Mouse (Mus musculus): Measurements from ENCODE around the gene Abhd17a. TPM values are rescaled to one million over a fixed set of nuclear protein-coding genes. Genes with fewer than 3 reads are reported as not detected.
A peak's percentile ranks its signal among the peaks of the same experiment; 100 is the strongest.

The Abhd17a gene
- total and polyA plus RNA-seq, 2 experiments from 2014 or later = 171 to 389 TPM

- no peaks in the 10 kb centered on the region for H3K27me3 ChIP-seq (ENCODE audit: insufficient read depth, low read length)
- ATAC-seq = no peak
- peaks cover 12% of the 10 kb centered on the region; the same call in 1 of the 2 replicates for H3K36me3 ChIP-seq (ENCODE audit: insufficient read depth, low read length)
- H3K4me2 ChIP-seq (ENCODE audit: low read depth, low read length) = no peak overlapping the region
- peaks cover 16% of the 10 kb centered on the region for H3K4me1 ChIP-seq (ENCODE audit: insufficient read depth, low read length)
- H3K4me3 ChIP-seq (ENCODE audit: low read length) = no peak overlapping the region
- no peaks in the 10 kb centered on the region for H3K9me3 ChIP-seq (ENCODE audit: low read length)
- WGBS = 33% methylated on average over 8 of the region's 8 CpGs
- TF ChIP-seq CTCF (IDR thresholded peaks at IDR 0.05; ENCODE audit: low read depth) = no peak
- no peak overlapping the region for H3K9ac ChIP-seq (replicated peaks; ENCODE audit: low read length)
- H3K27ac ChIP-seq = no peak overlapping the region
- no peak for DNase-seq (ENCODE audit: low spot score)
These were observed 29.5 kb upstream of the Abhd17a start for GRCm38 (mm10) chr10:80619465-80620244.

DNA sequence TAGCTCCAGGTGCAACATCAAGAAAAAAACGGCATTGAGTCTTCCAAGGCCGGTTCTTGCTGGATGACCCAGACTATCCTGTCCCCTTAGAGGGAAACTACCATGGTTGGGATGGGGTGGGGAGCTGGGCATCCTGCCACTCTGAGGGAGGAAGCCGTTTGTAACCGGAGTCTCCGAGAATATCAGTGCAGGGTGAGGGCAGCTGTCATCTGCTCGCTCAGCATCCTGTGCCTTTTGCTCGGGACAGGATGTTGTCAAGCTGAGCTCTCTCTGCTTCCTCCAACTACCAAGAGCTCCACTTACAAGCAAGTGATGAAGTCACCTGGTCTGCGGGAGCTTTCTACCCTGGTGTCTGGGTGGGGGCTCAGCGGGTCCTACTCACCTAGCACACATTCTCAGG is 28.0 kb upstream of the Abhd17a start:
- Histone ChIP-seq H3K9ac (replicated peaks; ENCODE audit: low read length) (no peak overlapping the region), H3K4me1 (ENCODE audit: insufficient read depth, low read length) (peaks cover 5% of the 10 kb centered on the region), H3K36me3 (ENCODE audit: insufficient read depth, low read length) (peaks cover 12% of the 10 kb centered on the region; the same call in 1 of the 2 replicates), H3K4me3 (ENCODE audit: low read length) (no peak overlapping the region), H3K27ac (no peak overlapping the region), H3K4me2 (ENCODE audit: low read depth, low read length) (no peak overlapping the region), H3K27me3 (ENCODE audit: insufficient read depth, low read length) (no peaks in the 10 kb centered on the region), H3K9me3 (ENCODE audit: low read length) (no peaks in the 10 kb centered on the region)
- DNase-seq (ENCODE audit: low spot score) (no peak), ATAC-seq (no peak)
- no peak for TF ChIP-seq CTCF (IDR thresholded peaks at IDR 0.05; ENCODE audit: low read depth)
- WGBS = 69% methylated on average over 9 of the region's 9 CpGs

DNA sequence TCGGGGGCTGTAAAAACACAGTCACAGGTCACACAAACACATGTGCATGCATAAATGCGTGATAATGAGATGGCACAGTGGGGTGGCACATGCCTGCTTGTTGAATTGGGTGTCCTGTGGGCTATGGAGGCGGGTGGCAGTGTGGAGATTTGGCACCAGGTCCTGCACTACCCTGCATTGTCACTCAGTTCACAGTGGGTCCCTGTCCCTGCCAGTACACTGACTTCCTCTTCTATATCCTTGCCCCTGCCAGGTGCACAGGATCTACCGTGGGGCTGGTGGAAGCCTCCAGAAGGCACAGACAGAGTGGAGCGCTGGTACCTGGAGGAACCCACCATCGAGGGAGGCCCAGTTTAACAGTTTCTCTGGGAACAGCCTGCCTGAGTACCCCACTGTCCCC is 24.2 kb upstream of the Abhd17a start:
- no peak for DNase-seq (ENCODE audit: low spot score)
- Histone ChIP-seq H3K4me2 (ENCODE audit: low read depth, low read length) (no peak overlapping the region), H3K4me1 (ENCODE audit: insufficient read depth, low read length) (no peaks in the 10 kb centered on the region), H3K4me3 (ENCODE audit: low read length) (no peak overlapping the region), H3K9me3 (ENCODE audit: low read length) (no peaks in the 10 kb centered on the region), H3K27me3 (ENCODE audit: insufficient read depth, low read length) (no peaks in the 10 kb centered on the region), H3K9ac (replicated peaks; ENCODE audit: low read length) (no peak overlapping the region), H3K27ac (no peak overlapping the region), H3K36me3 (ENCODE audit: insufficient read depth, low read length) (peaks cover 17% of the 10 kb centered on the region; the same call in 1 of the 2 replicates)
- 90% methylated on average over 6 of the region's 6 CpGs for WGBS
- ATAC-seq = no peak
- TF ChIP-seq CTCF (IDR thresholded peaks at IDR 0.05; ENCODE audit: low read depth) = no peak

GRCm38 (mm10) chr10:80613821-80614220 is 23.7 kb upstream of the Abhd17a start:
- H3K4me2 ChIP-seq (ENCODE audit: low read depth, low read length) = no peak overlapping the region
- no peak for DNase-seq (ENCODE audit: low spot score)
- WGBS = 91% methylated on average over 3 of the region's 3 CpGs
- no peaks in the 10 kb centered on the region for H3K9me3 ChIP-seq (ENCODE audit: low read length)
- no peaks in the 10 kb centered on the region for H3K27me3 ChIP-seq (ENCODE audit: insufficient read depth, low read length)
- no peak for ATAC-seq
- no peak overlapping the region for H3K4me3 ChIP-seq (ENCODE audit: low read length)
- H3K9ac ChIP-seq (replicated peaks; ENCODE audit: low read length) = no peak overlapping the region
- no peak for TF ChIP-seq CTCF (IDR thresholded peaks at IDR 0.05; ENCODE audit: low read depth)
- H3K27ac ChIP-seq = no peak overlapping the region
- no peaks in the 10 kb centered on the region for H3K4me1 ChIP-seq (ENCODE audit: insufficient read depth, low read length)
- H3K36me3 ChIP-seq (ENCODE audit: insufficient read depth, low read length) = peaks cover 21% of the 10 kb centered on the region; the same call in 1 of the 2 replicates

DNA sequence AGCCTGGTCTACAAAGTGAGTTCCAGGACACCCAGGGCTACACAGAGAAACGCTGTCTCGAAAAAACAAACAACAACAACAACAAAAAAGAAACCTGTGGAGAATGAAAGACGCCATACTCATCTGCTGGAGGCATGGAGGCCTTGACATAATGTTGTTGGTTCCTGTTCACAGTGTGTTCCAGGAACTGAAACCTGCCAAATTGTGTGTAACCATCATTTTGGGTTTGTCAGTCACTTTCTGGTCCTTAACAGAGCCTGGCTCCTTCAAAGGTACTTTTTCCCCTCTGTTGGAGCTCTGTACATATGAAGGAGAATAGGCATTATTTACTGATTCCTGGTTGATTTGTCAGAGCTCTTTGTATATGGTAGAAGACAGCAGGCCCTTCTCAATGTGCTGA is 21.8 kb upstream of the Abhd17a start:
- WGBS = 95% methylated on average over 3 of the region's 3 CpGs
- Histone ChIP-seq H3K27ac (no peak overlapping the region), H3K4me2 (ENCODE audit: low read depth, low read length) (no peak overlapping the region), H3K4me1 (ENCODE audit: insufficient read depth, low read length) (no peaks in the 10 kb centered on the region), H3K27me3 (ENCODE audit: insufficient read depth, low read length) (no peaks in the 10 kb centered on the region), H3K9ac (replicated peaks; ENCODE audit: low read length) (no peak overlapping the region), H3K4me3 (ENCODE audit: low read length) (no peak overlapping the region), H3K9me3 (ENCODE audit: low read length) (no peaks in the 10 kb centered on the region), H3K36me3 (ENCODE audit: insufficient read depth, low read length) (peaks cover 40% of the 10 kb centered on the region)
- DNase-seq (ENCODE audit: low spot score) (no peak), ATAC-seq (no peak)
- TF ChIP-seq CTCF (IDR thresholded peaks at IDR 0.05; ENCODE audit: low read depth) = no peak

DNA sequence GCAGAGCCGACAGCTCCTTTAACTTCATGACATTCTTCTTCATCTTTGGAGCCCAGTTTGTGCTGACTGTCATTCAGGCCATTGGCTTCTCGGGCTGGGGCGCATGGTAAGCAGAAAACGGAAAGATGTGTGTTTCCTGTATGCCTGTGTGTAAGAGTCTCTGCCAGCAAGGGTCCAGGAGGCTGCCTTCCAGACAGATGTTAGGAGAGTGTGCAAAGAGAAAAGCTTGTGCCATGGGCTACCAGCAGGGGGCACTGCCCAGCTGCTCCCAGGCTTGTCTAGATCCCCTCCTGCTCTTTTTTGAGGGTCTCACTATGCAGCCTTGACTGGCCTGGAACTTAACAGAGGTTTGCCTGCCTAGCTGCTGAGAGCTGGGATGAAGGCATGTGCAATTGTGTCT is 20.9 kb upstream of the Abhd17a start:
- ATAC-seq (no peak), DNase-seq (ENCODE audit: low spot score) (peak; percentile 51)
- WGBS = 81% methylated on average over 4 of the region's 4 CpGs
- Histone ChIP-seq H3K4me1 (ENCODE audit: insufficient read depth, low read length) (no peaks in the 10 kb centered on the region), H3K9me3 (ENCODE audit: low read length) (no peaks in the 10 kb centered on the region), H3K36me3 (ENCODE audit: insufficient read depth, low read length) (peaks cover 47% of the 10 kb centered on the region), H3K4me3 (ENCODE audit: low read length) (no peak overlapping the region), H3K27ac (no peak overlapping the region), H3K9ac (replicated peaks; ENCODE audit: low read length) (no peak overlapping the region), H3K4me2 (ENCODE audit: low read depth, low read length) (no peak overlapping the region), H3K27me3 (ENCODE audit: insufficient read depth, low read length) (no peaks in the 10 kb centered on the region)
- TF ChIP-seq CTCF (IDR thresholded peaks at IDR 0.05; ENCODE audit: low read depth) = peak; percentile 81

DNA sequence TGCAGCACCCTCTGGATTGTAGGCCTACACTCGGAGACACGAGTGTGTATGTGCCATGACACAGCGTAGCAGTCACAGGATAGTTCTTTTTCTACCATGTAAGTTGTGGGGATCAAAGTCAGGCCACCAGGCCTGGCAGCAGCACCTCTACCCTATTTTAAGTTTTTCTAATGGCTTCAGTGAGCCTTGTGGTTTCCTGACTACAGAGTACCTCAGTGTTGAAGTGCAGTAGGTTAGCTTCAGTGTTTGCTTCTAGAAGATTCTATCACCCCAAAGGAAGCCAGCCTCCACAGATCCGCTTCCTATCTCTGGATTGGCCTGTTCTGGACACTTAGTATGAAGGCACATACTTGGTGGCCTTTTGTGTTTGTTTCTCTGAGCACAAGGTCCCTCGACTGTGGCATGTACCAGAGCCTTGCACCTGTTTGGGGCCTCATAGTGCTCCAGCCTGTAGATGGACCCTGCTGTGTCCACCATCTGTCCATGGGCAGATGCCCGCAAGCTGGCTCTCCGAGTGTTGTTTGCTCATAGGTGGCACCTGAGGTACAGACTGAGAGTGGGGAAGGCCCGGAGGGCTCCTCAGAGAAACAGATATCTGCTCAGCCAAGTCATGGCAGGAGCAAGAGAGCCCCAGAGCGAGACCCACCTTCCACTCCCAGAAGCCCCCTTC is 20.1 kb upstream of the Abhd17a start:
- Histone ChIP-seq H3K4me3 (ENCODE audit: low read length) (no peak overlapping the region), H3K4me2 (ENCODE audit: low read depth, low read length) (no peak overlapping the region), H3K9me3 (ENCODE audit: low read length) (no peaks in the 10 kb centered on the region), H3K27me3 (ENCODE audit: insufficient read depth, low read length) (no peaks in the 10 kb centered on the region), H3K4me1 (ENCODE audit: insufficient read depth, low read length) (no peaks in the 10 kb centered on the region), H3K9ac (replicated peaks; ENCODE audit: low read length) (no peak overlapping the region), H3K27ac (no peak overlapping the region), H3K36me3 (ENCODE audit: insufficient read depth, low read length) (peaks cover 41% of the 10 kb centered on the region)
- WGBS = 85% methylated on average over 9 of the region's 9 CpGs
- ATAC-seq (no peak), DNase-seq (ENCODE audit: low spot score) (no peak)
- TF ChIP-seq CTCF (IDR thresholded peaks at IDR 0.05; ENCODE audit: low read depth) = no peak
